Mouse (Mus musculus): ENCODE measurements around the gene Zfp583. TPM values are rescaled to one million over a fixed set of nuclear protein-coding genes. Genes with fewer than 3 reads are reported as not detected.
"Not testable (repeated sequence)": the region's sequence is repeated elsewhere in the genome, so short reads cannot be mapped to it uniquely, and the experiment has no call there.

Gene Zfp583
- polyA plus RNA-seq (2015; fragmentation: Nextera tagmentation; extraction: Ambion mirVana) = 2.8 and 4.0 TPM in 2 replicates

DNA sequence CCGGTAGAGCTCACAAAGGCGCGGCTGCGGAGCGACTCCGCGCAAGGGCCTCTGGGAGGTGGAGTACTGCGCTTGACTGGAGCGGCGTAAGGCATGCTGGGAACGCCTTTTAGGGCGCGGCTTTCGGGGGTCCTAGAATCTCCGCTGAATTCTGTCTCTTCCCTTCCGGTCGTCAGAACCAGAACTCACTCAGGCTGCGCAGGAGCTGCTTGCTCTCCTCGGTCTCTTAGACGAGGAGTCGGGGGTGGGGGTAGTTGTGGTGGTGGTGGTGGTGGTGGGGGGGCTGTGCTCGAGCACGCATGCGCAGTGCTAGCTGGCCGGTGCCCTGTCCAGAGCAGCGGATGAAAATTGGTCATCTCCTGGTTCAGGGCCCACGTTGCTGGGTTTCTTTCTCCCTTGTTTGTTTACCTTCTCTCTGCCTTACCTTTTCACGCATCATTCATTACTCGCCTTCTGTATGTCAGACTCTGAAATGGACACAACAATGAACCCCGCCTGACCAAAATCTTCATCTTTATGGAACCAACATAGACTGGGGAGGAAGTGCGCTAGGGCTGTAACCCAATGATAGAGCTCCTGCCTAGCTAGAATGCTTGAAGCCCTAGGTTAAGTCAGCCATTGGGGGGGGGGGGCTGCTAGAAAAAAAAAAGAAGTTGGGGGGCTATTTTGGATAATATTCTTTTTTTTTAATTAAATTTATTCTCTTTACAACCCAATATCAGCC lies at the start of gene Zfp583:
Gene Zfp583 (minus strand): TSS at position 53 of the 724 bp plus-strand sequence.
- Histone ChIP-seq H3K4me2 (replicated peaks; ENCODE audit: low read depth, low read length) (peak within 1 kb of the TSS; percentile 72), H3K4me3 (ENCODE audit: low read depth, low read length) (peak within 1 kb of the TSS; percentile 59), H3K36me3 (ENCODE audit: insufficient read depth, low read length) (no peaks in the 10 kb centered on the region), H3K9ac (replicated peaks; ENCODE audit: low read depth) (peak within 1 kb of the TSS; percentile 58), H3K9me3 (ENCODE audit: low read length) (no peaks in the 10 kb centered on the region), H3K27ac (ENCODE audit: low read length) (peak within 1 kb of the TSS; percentile 69), H3K4me1 (ENCODE audit: insufficient read depth, low read depth, low read length) (peaks cover 4% of the 10 kb centered on the region; the same call in 1 of the 2 replicates), H3K27me3 (replicated peaks; ENCODE audit: insufficient read depth, low read length) (no peaks in the 10 kb centered on the region)
- peak; percentile 98 for ATAC-seq
- peak; percentile 94 for DNase-seq (ENCODE audit: low spot score)
- TF ChIP-seq EP300 (IDR thresholded peaks at IDR 0.05) (no peak), CTCF (IDR thresholded peaks at IDR 0.05) (no peak)
- 6% methylated on average over 31 of the region's 31 CpGs for WGBS

- no peak overlapping the region for H3K4me2 ChIP-seq (replicated peaks; ENCODE audit: low read depth, low read length)
- H3K9me3 ChIP-seq (ENCODE audit: low read length) = no peaks in the 10 kb centered on the region
- H3K27me3 ChIP-seq (replicated peaks; ENCODE audit: insufficient read depth, low read length) = no peaks in the 10 kb centered on the region
- H3K4me1 ChIP-seq (ENCODE audit: insufficient read depth, low read depth, low read length) = no peaks in the 10 kb centered on the region
- 80% methylated on average over 8 of the region's 8 CpGs for WGBS
- H3K4me3 ChIP-seq (ENCODE audit: low read depth, low read length) = no peak overlapping the region
- H3K27ac ChIP-seq (ENCODE audit: low read length) = no peak overlapping the region
- ATAC-seq (no peak), DNase-seq (ENCODE audit: low spot score) (no peak)
- H3K9ac ChIP-seq (replicated peaks; ENCODE audit: low read depth) = no peak overlapping the region
- H3K36me3 ChIP-seq (ENCODE audit: insufficient read depth, low read length) = no peaks in the 10 kb centered on the region
- TF ChIP-seq EP300 (IDR thresholded peaks at IDR 0.05) (no peak), CTCF (IDR thresholded peaks at IDR 0.05) (no peak)
Measured at GRCm38 (mm10) chr7:6378441-6378840, 47.4 kb upstream of the Zfp583 start.

DNA sequence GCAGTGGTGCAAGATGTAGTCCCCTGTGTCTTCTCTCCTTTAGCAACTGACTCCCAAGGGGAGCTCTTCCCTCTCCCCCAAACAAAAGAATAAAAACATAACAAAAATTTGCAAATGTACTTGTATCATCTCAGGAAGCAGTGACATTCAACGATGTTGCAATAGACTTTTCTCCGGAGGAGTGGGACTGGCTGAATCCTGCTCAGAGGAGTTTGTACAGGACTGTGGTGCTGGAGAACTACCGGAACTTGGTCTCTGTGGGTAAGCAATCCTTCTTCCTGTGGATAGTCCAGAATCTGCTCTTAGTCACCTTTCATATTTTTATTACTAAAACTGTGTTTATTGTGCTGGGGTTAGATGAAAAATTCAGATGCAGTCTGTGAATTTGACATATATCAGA lies 41.9 kb upstream of the Zfp583 start:
- Histone ChIP-seq H3K27ac (ENCODE audit: low read length) (no peak overlapping the region), H3K4me1 (ENCODE audit: insufficient read depth, low read depth, low read length) (no peaks in the 10 kb centered on the region), H3K27me3 (replicated peaks; ENCODE audit: insufficient read depth, low read length) (no peaks in the 10 kb centered on the region), H3K4me2 (replicated peaks; ENCODE audit: low read depth, low read length) (no peak overlapping the region), H3K4me3 (ENCODE audit: low read depth, low read length) (no peak overlapping the region), H3K9ac (replicated peaks; ENCODE audit: low read depth) (no peak overlapping the region), H3K36me3 (ENCODE audit: insufficient read depth, low read length) (0 out of 2 replicates have a peak, but pooled peaks cover 8% of the 10 kb centered on the region), H3K9me3 (ENCODE audit: low read length) (no peaks in the 10 kb centered on the region)
- no peak for DNase-seq (ENCODE audit: low spot score)
- WGBS = 78% methylated on average over 3 of the region's 3 CpGs
- no peak for ATAC-seq
- TF ChIP-seq EP300 (IDR thresholded peaks at IDR 0.05) (no peak), CTCF (IDR thresholded peaks at IDR 0.05) (no peak)

GRCm38 (mm10) chr7:6369460-6369859 lies 38.4 kb upstream of the Zfp583 start:
- 85% methylated on average over 3 of the region's 3 CpGs for WGBS
- H3K4me3 ChIP-seq (ENCODE audit: low read depth, low read length) = no peak overlapping the region
- 0 out of 2 replicates have a peak, but pooled peaks cover 8% of the 10 kb centered on the region for H3K36me3 ChIP-seq (ENCODE audit: insufficient read depth, low read length)
- H3K9ac ChIP-seq (replicated peaks; ENCODE audit: low read depth) = no peak overlapping the region
- H3K27me3 ChIP-seq (replicated peaks; ENCODE audit: insufficient read depth, low read length) = no peaks in the 10 kb centered on the region
- H3K27ac ChIP-seq (ENCODE audit: low read length) = no peak overlapping the region
- no peaks in the 10 kb centered on the region for H3K4me1 ChIP-seq (ENCODE audit: insufficient read depth, low read depth, low read length)
- DNase-seq (ENCODE audit: low spot score) = no peak
- no peak for ATAC-seq
- no peak overlapping the region for H3K4me2 ChIP-seq (replicated peaks; ENCODE audit: low read depth, low read length)
- H3K9me3 ChIP-seq (ENCODE audit: low read length) = no peaks in the 10 kb centered on the region
- no peak for TF ChIP-seq CTCF (IDR thresholded peaks at IDR 0.05)
- no peak for TF ChIP-seq EP300 (IDR thresholded peaks at IDR 0.05)

DNA sequence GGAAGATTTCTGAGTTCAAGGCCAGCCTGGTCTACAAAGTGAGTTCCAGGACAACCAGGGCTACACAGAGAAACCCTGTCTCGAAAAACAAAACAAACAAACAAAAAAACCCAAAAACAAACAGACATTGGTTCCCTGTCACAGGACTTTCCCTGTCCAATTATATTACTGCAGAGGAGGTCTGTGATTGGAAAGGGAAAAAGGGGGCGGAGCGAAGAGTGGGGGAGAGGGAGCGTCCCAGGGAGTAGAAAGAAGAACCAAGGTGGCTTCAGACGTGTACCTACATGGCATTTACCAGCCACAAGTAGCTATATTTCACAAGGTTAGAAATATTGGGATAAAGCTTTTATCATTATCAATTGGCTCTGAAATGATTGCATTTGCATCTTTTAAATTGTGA lies 37.1 kb upstream of the Zfp583 start:
- H3K4me1 ChIP-seq (ENCODE audit: insufficient read depth, low read depth, low read length); DNase-seq (ENCODE audit: low spot score); H3K9me3 ChIP-seq (ENCODE audit: low read length); H3K36me3 ChIP-seq (ENCODE audit: insufficient read depth, low read length); H3K27me3 ChIP-seq (replicated peaks; ENCODE audit: insufficient read depth, low read length); H3K4me2 ChIP-seq (replicated peaks; ENCODE audit: low read depth, low read length); H3K4me3 ChIP-seq (ENCODE audit: low read depth, low read length); ATAC-seq; H3K27ac ChIP-seq (ENCODE audit: low read length); H3K9ac ChIP-seq (replicated peaks; ENCODE audit: low read depth): not testable (repeated sequence)
- 73% methylated on average over 5 of the region's 5 CpGs for WGBS

DNA sequence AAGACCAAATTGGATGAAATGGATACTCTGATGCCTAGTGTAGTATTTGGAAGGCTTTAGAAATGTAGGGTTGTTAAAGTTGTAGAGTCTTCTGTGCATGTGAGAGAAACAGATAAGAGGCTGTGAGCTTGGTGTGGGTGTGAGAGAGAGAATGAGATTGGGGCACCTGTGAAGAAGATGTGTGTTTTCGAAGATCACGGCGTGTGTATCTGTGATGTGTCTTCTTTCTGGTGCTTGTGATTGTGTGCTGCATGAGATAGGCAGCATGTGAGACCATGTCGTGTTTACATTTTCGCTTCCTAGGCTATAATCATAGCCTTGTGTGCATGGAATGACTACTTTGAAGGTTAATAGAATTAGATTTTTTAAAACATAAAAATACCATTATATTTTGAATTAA lies 36.1 kb upstream of the Zfp583 start:
- Histone ChIP-seq H3K27ac (ENCODE audit: low read length) (no peak overlapping the region), H3K27me3 (replicated peaks; ENCODE audit: insufficient read depth, low read length) (no peaks in the 10 kb centered on the region), H3K4me2 (replicated peaks; ENCODE audit: low read depth, low read length) (no peak overlapping the region), H3K36me3 (ENCODE audit: insufficient read depth, low read length) (no peaks in the 10 kb centered on the region), H3K4me1 (ENCODE audit: insufficient read depth, low read depth, low read length) (peaks cover 5% of the 10 kb centered on the region; the same call in 1 of the 2 replicates), H3K4me3 (ENCODE audit: low read depth, low read length) (no peak overlapping the region), H3K9me3 (ENCODE audit: low read length) (no peaks in the 10 kb centered on the region), H3K9ac (replicated peaks; ENCODE audit: low read depth) (no peak overlapping the region)
- no peak for DNase-seq (ENCODE audit: low spot score)
- no peak for ATAC-seq
- TF ChIP-seq EP300 (IDR thresholded peaks at IDR 0.05) (no peak), CTCF (IDR thresholded peaks at IDR 0.05) (no peak)
- 91% methylated on average over 5 of the region's 5 CpGs for WGBS

Measured in lung, postnatal 0 days (tissue).